Mouse (Mus musculus) CH12.LX (cell line): ENCODE results near the gene Gatm.

ENCODE experiments used
- CTCF ChIP-seq, 2 experiments: IDR thresholded peaks in 1 of 2; conservative IDR thresholded peaks in 1 of 2; 2 replicates each; pipeline ENCODE4 v1.5.1; 2011 to 2012; ENCODE audit warnings: low read depth in 2 of 2, low read length in 2 of 2, improper control_type of control experiment in 1 of 2, inconsistent platforms in 1 of 2, mild to moderate bottlenecking in 1 of 2, moderate library complexity in 1 of 2
- EP300 ChIP-seq: IDR thresholded peaks from 2 replicates; pipeline ENCODE4 v1.6.1; 2011; ENCODE audit warnings: low read length, improper control_type of control experiment
- HCFC1 ChIP-seq: IDR thresholded peaks from 2 replicates; pipeline ENCODE4 v1.6.1; 2012; ENCODE audit warnings: low read depth, mild to moderate bottlenecking, inconsistent platforms, low read length, improper control_type of control experiment
- JUND ChIP-seq: conservative IDR thresholded peaks from 2 replicates; pipeline ENCODE4 v1.6.1; 2011; ENCODE audit warnings: low read depth, low read length, improper control_type of control experiment
- MXI1 ChIP-seq: IDR thresholded peaks from 2 replicates; pipeline ENCODE4 v1.6.1; 2011; ENCODE audit warnings: mild to moderate bottlenecking, low read depth, low read length, improper control_type of control experiment
- NELFE ChIP-seq: IDR thresholded peaks from 2 replicates; pipeline ENCODE4 v1.6.1; 2011; ENCODE audit warnings: low read depth, low read length, improper control_type of control experiment
- POLR2A ChIP-seq: IDR thresholded peaks from 2 replicates; pipeline ENCODE4 v1.6.1; 2011; ENCODE audit warnings: low read depth, mild to moderate bottlenecking, improper control_type of control experiment, low read length
- RCOR1 ChIP-seq: conservative IDR thresholded peaks from 2 replicates; pipeline ENCODE4 v1.6.1; 2012; ENCODE audit warnings: low read depth, mild to moderate bottlenecking, inconsistent platforms, low read length, improper control_type of control experiment
- SMC3 ChIP-seq: IDR thresholded peaks from 2 replicates; pipeline ENCODE4 v1.6.1; 2011; ENCODE audit warnings: low read depth, low read length, improper control_type of control experiment
- TBP ChIP-seq: conservative IDR thresholded peaks from 2 replicates; pipeline ENCODE4 v1.6.1; 2011; ENCODE audit warnings: low read depth, low read length, improper control_type of control experiment
- USF2 ChIP-seq: conservative IDR thresholded peaks from 2 replicates; pipeline ENCODE4 v1.6.1; 2011; ENCODE audit warnings: low read depth, low read length, improper control_type of control experiment

DNA sequence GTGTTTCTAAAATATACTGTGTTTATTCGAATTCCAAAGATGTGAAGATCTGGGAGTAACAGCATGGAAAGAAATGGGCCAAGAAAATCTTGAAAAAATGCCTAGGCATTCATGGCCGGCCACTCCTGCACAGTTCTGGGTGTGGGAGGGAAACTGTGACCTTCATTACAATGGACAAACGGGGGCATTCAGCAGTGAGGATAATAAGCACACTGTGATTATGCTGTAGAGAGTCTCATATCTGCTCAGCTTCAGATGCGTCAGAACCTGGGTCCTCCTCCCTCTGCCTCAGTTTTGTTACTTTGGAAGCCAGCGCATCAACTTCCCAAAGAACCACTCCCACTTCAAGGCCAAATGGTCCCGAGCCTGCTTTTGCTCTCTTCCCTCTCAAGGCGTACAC, 14.8 kb upstream of the Gatm start:
- TF ChIP-seq SMC3 (no peak), USF2 (no peak), NELFE (no peak), EP300 (no peak), POLR2A (no peak), RCOR1 (no peak), MXI1 (no peak), CTCF (conservative IDR thresholded peaks at IDR 0.05 in 1 of 2, IDR thresholded peaks at IDR 0.05 in 1 of 2; ENCODE audit: low read depth in 2 of 2, low read length in 2 of 2) (no peak), JUND (no peak), HCFC1 (no peak), TBP (no peak)
